Mouse (Mus musculus) spleen, embryonic (tissue): Measurements from ENCODE around the gene Fgl2.
"Not testable (repeated sequence)": the region's sequence is repeated elsewhere in the genome, so short reads cannot be mapped to it uniquely, and the experiment has no call there.

Source experiments
- CTCF ChIA-PET: fragments of 350-600 bp; sonication (Branson Sonifier 250); formaldehyde crosslinking; loops from one replicate; lab custom pipeline; 2022; lab: Charles Lee

The Fgl2 gene

DNA sequence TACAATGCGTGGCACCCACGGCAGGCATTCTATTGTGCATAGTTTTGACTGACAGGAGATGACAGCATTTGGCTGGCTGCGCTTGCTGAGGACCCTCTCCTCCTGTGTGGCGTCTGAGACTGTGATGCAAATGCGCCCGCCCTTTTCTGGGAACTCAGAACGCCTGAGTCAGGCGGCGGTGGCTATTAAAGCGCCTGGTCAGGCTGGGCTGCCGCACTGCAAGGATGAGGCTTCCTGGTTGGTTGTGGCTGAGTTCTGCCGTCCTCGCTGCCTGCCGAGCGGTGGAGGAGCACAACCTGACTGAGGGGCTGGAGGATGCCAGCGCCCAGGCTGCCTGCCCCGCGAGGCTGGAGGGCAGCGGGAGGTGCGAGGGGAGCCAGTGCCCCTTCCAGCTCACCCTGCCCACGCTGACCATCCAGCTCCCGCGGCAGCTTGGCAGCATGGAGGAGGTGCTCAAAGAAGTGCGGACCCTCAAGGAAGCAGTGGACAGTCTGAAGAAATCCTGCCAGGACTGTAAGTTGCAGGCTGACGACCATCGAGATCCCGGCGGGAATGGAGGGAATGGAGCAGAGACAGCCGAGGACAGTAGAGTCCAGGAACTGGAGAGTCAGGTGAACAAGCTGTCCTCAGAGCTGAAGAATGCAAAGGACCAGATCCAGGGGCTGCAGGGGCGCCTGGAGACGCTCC, at the start of gene Fgl2:
Gene Fgl2 (plus strand): TSS at position 150 of the 687 bp plus-strand sequence.
- CTCF ChIA-PET, result interaction anchor here (0.6 kb wide), 1 partner anchor 239 kb away, joined by 5 read pairs; no protein-coding TSS in a partner anchor

DNA sequence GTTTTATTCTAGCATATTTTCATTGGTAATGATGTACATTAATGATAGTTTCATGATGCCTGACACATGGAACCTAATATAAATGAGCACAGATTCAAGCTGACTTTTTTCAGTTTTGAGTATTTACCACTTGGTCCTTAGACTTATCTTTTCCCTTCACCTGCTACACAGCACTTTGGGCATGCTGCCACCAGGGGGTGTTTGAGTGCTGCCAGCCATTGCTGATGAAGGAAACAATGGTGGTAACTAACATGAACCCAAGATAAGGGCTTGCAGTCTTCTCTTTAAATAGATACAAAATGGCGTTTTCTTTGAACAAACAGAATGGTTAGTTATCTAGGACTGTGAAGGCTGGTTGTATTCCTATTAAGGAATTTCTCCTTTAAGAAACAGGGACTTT, 45.9 kb upstream of the Fgl2 start:
- CTCF ChIA-PET, result no interaction called here

DNA sequence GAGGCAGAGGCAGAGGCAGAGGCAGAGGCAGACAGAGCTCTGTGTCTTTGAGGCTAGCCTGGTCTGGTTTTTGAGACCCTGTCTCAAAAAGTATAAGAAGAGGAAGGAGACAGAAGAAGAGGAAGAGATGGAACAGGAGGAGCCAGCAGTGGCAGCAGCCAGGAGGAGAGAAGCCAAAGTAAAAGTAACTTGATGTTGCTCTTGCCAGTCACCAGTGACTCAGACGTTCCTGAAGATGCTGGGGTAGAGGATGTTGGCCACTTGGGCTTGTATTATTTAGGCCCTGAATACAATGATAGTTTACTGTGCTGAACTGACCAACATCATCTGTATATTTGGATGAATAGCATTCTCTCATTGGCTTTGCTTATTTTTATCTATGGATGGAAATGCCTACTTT, 43.9 kb upstream of the Fgl2 start:
- CTCF ChIA-PET, result interaction anchor here (0.5 to 1.6 kb wide), 3 partner anchors 28 to 89 kb away, joined by 3 to 8 read pairs (median 7); no protein-coding TSS in a partner anchor

GRCm38 (mm10) chr5:21329672-21330665, 42.5 kb upstream of the Fgl2 start:
- CTCF ChIA-PET, result interaction anchor here (0.6 to 1.6 kb wide), 2 partner anchors 88 to 179 kb away, joined by 4 to 8 read pairs; no protein-coding TSS in a partner anchor

GRCm38 (mm10) chr5:21331656-21332055, 40.8 kb upstream of the Fgl2 start:
- CTCF ChIA-PET, result interaction anchor here (0.7 to 1.5 kb wide), 4 partner anchors 21 to 210 kb away, joined by 3 read pairs; no protein-coding TSS in a partner anchor

- CTCF ChIA-PET, result interaction anchor here (0.9 to 1.5 kb wide), 3 partner anchors 21 to 95 kb away, joined by 3 read pairs; no protein-coding TSS in a partner anchor
Observed at GRCm38 (mm10) chr5:21332119-21332518, 40.3 kb upstream of the Fgl2 start.

GRCm38 (mm10) chr5:21342265-21342664, 30.2 kb upstream of the Fgl2 start:
- CTCF ChIA-PET, result not testable (repeated sequence)

DNA sequence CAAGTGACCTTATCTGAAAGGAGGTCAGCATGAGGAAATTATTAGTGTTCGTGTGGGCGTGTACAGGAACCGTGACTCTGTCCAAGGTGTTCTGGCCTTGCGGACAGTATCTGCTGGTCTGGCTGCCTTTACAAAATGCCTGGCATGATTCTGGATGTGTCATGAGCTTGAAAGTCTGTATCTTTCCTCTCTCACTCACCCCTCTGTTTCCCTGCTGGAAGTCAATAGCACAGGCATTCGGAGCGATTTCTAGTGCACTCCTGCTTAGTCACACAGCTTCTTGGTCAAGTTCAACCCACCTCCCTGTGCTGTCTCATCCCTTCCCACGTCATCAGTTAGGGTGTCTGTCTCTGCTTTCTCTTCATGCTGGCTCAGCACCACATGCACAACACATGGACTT, 24.1 kb upstream of the Fgl2 start:
- CTCF ChIA-PET, result interaction anchor here (0.5 kb wide), 1 partner anchor 241 kb away, joined by 4 read pairs; no protein-coding TSS in a partner anchor

- CTCF ChIA-PET, result no interaction called here
Observed at GRCm38 (mm10) chr5:21351678-21352077, 20.8 kb upstream of the Fgl2 start.

- CTCF ChIA-PET, result interaction anchor here (0.7 kb wide), 1 partner anchor 209 kb away, joined by 3 read pairs; no protein-coding TSS in a partner anchor
Observed at GRCm38 (mm10) chr5:21358648-21359047, 13.8 kb upstream of the Fgl2 start.

DNA sequence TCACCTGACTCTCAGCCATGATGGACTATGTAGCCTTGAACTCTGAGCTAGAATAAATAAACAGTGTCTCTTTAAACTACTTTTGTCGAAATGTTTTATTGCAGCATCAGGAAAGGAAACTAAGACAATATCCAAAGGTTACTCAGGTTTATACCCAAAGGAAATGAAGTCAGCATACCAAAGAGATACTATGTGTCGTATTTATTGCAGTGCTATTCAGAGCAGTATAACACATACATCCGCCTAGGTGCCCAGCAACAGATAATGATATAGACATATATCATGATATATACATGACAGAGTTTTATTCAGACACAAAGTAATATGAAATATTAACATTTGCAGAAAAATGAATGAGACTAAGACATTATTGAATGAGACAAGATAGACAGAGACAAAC, 9.1 kb upstream of the Fgl2 start:
- CTCF ChIA-PET, result interaction anchor here (0.6 kb wide), 1 partner anchor 9 kb away, joined by 4 read pairs; no protein-coding TSS in a partner anchor

DNA sequence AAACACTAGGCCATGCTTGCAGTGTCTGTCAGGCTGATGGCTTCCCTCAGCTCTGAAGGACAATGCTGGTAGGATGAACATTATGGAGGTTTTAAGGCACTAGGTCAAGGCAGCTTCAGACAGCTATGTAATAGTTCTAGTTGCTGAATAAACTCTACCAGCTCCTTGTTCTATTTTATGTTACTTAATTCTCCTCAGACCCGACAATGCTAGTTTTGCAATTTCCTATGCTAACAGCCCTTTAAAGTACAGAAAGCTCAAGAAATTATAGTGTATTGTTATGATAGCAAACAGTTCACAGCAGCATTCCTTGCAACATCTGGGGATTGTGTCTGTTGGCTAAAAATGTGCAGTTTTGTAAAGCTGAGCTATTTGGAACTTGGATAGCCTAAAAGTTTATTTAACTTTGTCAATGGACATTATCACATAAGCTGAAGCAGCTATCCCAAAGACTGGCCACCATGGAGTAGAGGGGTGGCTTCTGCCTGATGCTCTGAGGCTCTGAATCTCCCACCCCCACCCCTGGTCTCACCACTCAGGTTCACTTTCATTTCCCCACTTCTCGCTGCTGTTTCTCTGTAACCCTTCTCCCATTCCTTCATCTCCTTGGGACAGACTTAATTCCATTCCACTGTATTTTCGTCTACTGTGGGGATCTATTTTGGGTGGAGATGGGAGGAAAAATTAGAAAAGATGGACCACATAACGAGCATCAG, 5.9 kb upstream of the Fgl2 start:
- CTCF ChIA-PET, result no interaction called here

DNA sequence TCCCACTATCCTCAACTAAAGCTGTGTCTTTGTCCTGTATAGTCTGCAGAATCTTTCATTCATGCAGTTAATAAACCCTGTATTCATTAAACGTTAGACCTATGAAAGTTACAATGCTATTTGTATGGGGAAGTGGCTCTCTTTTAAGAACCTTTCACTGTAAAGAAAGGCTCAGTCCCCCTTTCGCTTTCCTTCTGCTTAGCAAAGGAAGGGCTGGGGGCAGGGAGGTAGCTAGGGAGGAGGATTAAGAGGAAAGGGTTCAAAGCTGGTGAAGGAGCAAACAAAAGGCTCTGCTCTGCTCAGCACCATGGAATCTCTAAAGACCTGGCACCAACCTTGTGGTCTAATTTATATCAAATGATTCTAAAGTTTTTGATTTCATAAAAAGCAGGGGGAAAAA, 4.9 kb upstream of the Fgl2 start:
- CTCF ChIA-PET, result no interaction called here

DNA sequence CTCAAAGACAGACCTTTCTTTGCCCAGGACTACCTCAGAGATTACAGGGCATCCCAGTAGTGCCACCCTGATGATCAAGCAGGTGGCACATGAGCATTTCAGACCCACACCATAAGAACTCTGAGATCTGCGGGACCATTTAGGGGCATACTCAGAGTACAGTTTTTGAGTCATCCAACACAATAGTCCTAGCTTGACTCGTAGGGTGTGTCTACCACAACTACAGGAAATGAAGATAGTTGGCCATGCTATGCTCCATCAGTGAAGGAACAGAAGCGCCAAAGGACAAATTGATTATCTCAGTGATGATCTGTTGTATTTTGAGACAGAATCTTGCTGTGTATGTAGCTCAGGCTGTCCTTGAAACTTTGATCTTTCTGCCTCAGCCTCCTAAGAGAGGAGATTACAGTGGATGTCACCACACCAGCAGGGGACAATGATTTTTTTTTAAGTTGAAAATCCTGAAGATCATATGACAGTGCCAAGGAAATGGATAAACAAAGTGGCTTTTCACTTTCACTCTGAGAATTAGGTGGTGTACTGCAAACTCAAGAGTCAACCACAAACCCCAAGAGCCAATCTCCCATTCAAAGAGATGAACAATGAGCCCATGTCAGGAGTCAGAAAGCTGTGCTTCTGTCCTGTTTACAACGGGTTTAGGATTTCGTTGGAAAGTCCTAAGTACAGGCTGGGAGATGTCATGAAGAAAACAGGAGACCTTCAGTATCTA, 2.1 kb upstream of the Fgl2 start:
- CTCF ChIA-PET, result interaction anchor here (0.6 kb wide), 1 partner anchor 221 kb away, joined by 3 read pairs; no protein-coding TSS in a partner anchor

DNA sequence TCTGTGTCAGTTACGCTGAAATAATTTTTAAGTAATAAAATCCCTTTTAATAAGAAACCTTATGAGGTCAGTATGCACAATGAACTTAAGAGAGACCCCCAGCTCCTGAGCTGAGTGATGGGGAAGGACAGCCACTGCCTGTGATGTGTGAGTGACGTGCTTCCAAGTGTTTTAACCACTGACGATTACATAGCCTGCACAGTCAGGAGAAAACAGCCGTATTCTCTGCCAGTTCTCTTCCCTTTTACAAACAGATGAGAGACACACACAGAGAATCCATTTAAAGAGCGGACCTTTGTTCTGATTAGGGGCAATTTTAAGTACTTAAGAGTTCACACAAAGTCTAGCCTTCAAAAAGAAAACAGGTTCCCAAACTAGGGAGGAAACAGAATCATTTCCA, 522 bp upstream of the Fgl2 start:
- CTCF ChIA-PET, result interaction anchor here (0.5 to 0.6 kb wide), 2 partner anchors 9 to 240 kb away, joined by 4 to 5 read pairs; no protein-coding TSS in a partner anchor

DNA sequence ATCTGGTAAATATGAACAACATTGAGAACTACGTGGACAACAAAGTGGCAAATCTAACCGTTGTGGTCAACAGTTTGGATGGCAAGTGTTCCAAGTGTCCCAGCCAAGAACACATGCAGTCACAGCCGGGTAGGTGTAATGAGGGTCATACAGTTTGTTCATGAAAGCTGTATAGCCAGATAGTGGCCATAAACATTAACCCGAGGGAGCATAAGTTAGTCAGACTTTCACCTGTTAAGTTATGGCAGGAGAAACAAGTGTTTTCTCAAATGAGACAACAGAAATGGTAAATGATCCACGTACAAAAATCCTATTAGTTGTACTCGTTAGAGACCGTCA, 707 bp downstream of the Fgl2 start:
- CTCF ChIA-PET, result no interaction called here

DNA sequence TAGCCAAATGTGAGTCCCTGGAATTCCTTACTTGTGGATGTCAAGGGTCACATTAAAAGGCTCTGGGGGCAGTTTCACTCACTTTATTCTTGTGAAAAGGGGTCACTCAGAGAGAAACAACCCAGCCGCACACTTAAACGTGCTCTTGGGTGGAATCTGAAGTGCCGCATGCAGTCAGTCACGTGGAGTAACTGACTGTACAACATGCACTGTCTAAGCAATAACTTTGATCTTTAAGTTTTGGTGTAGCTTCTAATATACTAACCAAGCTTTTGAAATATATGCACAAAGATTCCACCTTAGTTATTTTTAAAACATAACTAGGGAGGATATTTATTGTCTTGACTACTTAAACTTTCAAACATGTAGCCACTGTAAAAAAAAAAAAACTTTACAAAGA, 4.5 kb downstream of the Fgl2 start:
- CTCF ChIA-PET, result no interaction called here

- CTCF ChIA-PET, result no interaction called here
Observed at GRCm38 (mm10) chr5:21378397-21378796, 6.0 kb downstream of the Fgl2 start.

GRCm38 (mm10) chr5:21381986-21382385, 9.5 kb downstream of the Fgl2 start:
- CTCF ChIA-PET, result interaction anchor here (1.2 kb wide), 1 partner anchor 12 kb away, joined by 7 read pairs; no protein-coding TSS in a partner anchor

DNA sequence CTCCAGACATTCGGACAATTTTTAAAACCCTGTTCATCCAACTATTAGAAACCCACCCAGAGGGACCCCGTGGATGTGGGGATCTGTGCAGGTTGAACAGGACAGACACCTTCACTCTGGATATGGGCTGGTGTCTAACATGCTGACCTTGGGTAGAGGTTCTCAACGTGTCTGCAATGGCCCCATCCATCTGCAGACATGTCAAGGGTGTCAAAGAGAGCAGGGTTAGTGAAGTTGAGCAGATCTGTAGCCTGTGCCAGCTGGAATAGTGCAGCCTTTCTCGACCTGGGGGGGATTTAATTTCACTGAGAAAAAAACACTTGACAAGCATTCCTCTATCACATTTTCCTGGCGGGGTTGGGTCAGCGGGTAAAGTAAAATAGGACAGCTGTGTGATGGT, 10.2 kb downstream of the Fgl2 start:
- CTCF ChIA-PET, result interaction anchor here (0.7 to 1.2 kb wide), 2 partner anchors 11 to 437 kb away, joined by 3 to 7 read pairs; no protein-coding TSS in a partner anchor
